Mouse (Mus musculus): Measurements from ENCODE around the gene Tmed1. TPM values are rescaled to one million over a fixed set of nuclear protein-coding genes. Genes with fewer than 3 reads are reported as not detected.
"Not testable (repeated sequence)": the region's sequence is repeated elsewhere in the genome, so short reads cannot be mapped to it uniquely, and the experiment has no call there.

Gene Tmed1
- polyA plus RNA-seq, 1 experiment = 6.6 TPM

- no peaks in the 10 kb centered on the region for H3K9me3 ChIP-seq
- H3K4me3 ChIP-seq (replicated peaks) = peak overlapping the region; percentile 90
- H3K36me3 ChIP-seq (replicated peaks; ENCODE audit: low read length) = peaks cover 29% of the 10 kb centered on the region
- TF ChIP-seq GATA1 (IDR thresholded peaks at IDR 0.05; ENCODE audit: borderline replicate concordance, low read length) = no peak
- TF ChIP-seq FLI1 (IDR thresholded peaks at IDR 0.05; ENCODE audit: low read length) = no peak
- H3K4me1 ChIP-seq = peaks cover 58% of the 10 kb centered on the region
- H3K27me3 ChIP-seq (replicated peaks) = no peaks in the 10 kb centered on the region
Observed at GRCm38 (mm10) chr9:21526634-21526944, 16.5 kb upstream of the Tmed1 start.

DNA sequence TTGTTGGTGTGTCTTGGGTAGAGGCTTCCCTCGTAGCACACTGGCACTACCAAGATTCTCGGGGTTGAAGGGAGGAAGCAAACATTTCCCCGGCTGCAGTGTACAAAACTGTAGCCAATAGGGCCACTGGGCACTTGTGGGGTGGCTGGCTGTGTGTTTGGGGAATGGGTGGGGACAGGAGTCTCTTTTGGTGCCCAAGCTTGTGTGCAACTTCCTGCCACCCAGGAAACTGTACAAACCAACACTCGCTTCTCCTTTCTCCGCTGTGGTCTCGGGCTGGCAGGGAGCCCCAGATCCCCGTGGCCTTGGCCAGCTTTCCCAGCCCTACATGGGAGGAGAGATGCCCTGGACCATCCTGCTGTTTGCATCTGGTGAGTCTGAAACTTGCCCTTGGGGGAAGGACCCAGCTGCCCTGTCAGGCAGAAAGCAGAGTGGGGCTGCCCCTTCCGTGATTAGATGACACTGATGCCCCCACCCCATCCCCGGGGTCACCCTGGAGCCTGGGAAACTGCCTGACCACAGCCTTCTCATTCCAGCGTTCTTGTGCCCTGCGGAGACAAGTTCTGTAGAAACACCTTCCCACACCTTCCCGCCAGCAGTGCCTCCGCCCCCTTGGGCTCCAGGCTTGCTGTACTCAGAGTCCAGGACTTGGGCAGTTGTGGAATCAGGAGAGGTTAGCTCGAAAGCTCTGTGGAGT lies 16.0 kb upstream of the Tmed1 start, which contains the start of gene AB124611:
TSS of gene AB124611 (plus strand) at position 240 of the 697 bp plus-strand sequence.
- peak within 1 kb of the TSS; percentile 90 for H3K4me3 ChIP-seq (replicated peaks)
- no peaks in the 10 kb centered on the region for H3K9me3 ChIP-seq
- H3K4me1 ChIP-seq = peaks cover 58% of the 10 kb centered on the region
- TF ChIP-seq GATA1 (IDR thresholded peaks at IDR 0.05; ENCODE audit: borderline replicate concordance, low read length) (no peak), FLI1 (IDR thresholded peaks at IDR 0.05; ENCODE audit: low read length) (no peak)
- H3K36me3 ChIP-seq (replicated peaks; ENCODE audit: low read length) = peaks cover 25% of the 10 kb centered on the region
- no peaks in the 10 kb centered on the region for H3K27me3 ChIP-seq (replicated peaks)

DNA sequence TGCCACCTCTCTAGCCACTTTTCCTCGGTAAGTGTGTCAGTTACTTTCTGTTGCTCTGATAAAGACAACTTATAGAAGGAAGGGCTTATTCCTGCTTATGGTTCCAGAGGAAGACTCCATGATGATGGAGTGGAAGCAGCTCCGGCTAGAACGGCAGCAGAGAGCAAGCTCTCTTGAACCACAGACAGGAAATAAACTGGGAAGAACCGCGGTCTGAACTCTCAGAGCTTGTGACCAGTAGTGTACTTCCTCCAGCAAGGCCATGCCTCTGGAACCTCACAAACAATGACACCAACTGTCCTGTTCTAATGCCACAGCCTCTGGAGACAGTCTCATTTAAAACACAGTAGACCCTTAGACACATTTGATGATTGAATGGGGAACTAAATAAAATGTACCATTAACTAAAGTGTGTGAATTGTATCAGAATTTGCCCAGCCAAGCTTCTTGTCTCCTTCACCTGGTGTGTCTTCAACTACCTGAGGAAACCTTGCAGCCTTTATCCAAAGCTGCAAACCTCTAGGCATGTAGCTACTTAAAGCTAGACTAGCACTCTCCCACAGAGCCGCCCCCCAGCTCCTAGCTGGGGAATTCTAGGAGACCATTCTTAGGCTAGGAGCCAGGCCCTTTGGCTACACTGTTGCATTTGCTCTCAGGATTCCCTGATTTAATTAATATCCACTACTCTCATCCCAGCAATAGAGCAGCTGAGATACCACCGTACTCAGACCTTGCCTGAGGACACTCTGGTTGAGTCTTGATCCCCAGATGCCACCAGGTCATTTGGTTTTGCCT lies 15.3 kb upstream of the Tmed1 start:
- TF ChIP-seq FLI1 (IDR thresholded peaks at IDR 0.05; ENCODE audit: low read length) = no peak
- TF ChIP-seq GATA1 (IDR thresholded peaks at IDR 0.05; ENCODE audit: borderline replicate concordance, low read length) = no peak
- H3K36me3 ChIP-seq (replicated peaks; ENCODE audit: low read length) = peaks cover 21% of the 10 kb centered on the region
- H3K4me1 ChIP-seq = peaks cover 58% of the 10 kb centered on the region
- peak overlapping the region; percentile 90 for H3K4me3 ChIP-seq (replicated peaks)
- H3K27me3 ChIP-seq (replicated peaks) = no peaks in the 10 kb centered on the region
- no peaks in the 10 kb centered on the region for H3K9me3 ChIP-seq

DNA sequence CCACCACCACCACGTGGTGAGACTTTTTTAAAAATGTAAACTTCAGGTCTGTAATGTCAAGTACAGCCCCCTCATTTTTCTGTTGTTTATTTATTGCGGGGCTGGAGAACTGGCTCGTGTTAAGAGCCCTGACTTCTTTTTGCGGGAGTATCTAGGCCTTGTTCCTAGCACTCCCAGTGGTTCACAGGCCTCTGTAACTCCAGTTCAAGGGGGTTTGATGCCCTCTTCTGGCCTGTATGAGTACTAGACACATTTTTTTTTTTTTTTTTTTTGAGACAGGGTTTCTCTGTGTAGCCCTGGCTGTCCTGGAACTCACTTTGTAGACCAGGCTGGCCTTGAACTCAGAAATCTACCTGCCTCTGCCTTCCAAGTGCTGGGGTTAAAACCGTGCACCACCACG lies 8.6 kb upstream of the Tmed1 start:
- not testable (repeated sequence) for H3K27me3 ChIP-seq (replicated peaks); H3K36me3 ChIP-seq (replicated peaks; ENCODE audit: low read length); H3K9me3 ChIP-seq; H3K4me3 ChIP-seq (replicated peaks)
- peaks cover 19% of the 10 kb centered on the region for H3K4me1 ChIP-seq

DNA sequence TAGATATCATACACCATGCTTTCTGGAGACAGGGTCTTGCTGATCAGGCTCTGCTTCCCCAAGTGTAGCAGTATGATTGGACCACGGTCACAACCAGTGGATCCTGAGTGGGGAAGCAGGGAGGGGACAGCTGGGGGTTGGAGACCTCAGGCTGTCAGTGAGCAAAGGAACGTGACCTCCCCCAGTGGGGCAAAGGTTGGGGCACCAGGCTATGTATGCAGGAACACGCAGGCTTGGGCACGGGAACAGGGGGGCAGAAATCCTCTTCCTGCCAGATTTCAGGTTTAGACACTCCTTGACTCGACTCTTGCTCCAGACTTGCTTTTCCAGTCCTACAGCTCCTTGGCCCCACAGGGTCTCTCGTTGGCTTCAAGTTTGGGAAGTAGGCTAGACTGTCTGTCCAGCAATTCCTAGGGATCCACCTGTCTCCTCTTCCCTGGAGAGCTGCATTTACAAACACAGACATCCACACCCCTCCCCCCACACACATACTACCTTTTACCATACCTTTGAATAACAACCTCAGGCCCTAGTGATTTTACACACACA lies 8.0 kb upstream of the Tmed1 start:
- no peaks in the 10 kb centered on the region for H3K27me3 ChIP-seq (replicated peaks)
- H3K36me3 ChIP-seq (replicated peaks; ENCODE audit: low read length) = peaks cover 11% of the 10 kb centered on the region
- no peak overlapping the region for H3K4me3 ChIP-seq (replicated peaks)
- peaks cover 7% of the 10 kb centered on the region for H3K9me3 ChIP-seq
- H3K4me1 ChIP-seq = peaks cover 19% of the 10 kb centered on the region
- TF ChIP-seq GATA1 (IDR thresholded peaks at IDR 0.05; ENCODE audit: borderline replicate concordance, low read length) = no peak
- TF ChIP-seq FLI1 (IDR thresholded peaks at IDR 0.05; ENCODE audit: low read length) = no peak

DNA sequence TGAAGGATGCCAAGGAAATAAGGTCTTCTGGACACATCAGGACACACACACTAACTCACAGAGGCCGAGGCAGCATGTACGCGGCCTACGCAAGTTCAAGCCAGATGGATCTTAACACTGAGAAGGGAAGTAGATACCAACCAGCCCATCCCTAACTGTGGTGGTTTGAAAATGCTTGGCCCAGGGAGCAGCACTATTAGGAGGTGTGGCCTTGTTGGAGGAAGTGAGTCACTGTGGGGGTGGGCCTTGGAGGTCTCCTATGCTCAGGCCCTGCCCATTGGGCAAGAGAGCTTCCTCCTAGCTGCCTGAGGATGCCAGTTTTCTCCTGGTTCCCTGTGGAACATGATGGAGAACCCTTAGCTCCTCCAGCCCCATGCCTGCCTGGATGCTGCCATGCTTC lies 3.4 kb upstream of the Tmed1 start:
- TF ChIP-seq GATA1 (IDR thresholded peaks at IDR 0.05; ENCODE audit: borderline replicate concordance, low read length) (no peak), FLI1 (IDR thresholded peaks at IDR 0.05; ENCODE audit: low read length) (no peak)
- Histone ChIP-seq H3K9me3 (peaks cover 11% of the 10 kb centered on the region), H3K36me3 (replicated peaks; ENCODE audit: low read length) (peaks cover 30% of the 10 kb centered on the region), H3K4me1 (peaks cover 42% of the 10 kb centered on the region), H3K27me3 (replicated peaks) (no peaks in the 10 kb centered on the region), H3K4me3 (replicated peaks) (no peak overlapping the region)

DNA sequence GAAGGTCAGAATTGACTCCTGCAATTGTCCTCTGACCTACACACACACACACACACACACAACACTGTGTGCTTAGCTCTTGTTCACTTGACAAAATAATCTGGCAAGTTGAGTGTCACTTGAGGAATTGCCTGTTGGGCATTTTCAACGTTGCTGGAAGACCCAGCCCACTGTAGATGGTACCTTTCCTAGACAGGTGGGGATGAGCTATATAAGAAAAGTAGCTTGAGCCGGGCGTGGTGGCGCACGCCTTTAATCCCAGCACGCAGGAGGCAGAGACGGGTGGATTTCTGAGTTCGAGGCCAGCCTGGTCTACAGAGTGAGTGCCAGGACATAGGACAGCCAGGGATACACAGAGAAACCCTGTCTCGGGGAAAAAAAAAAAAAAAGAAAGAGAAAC lies 1.0 kb upstream of the Tmed1 start:
- H3K27me3 ChIP-seq (replicated peaks) = no peaks in the 10 kb centered on the region
- peak overlapping the region; percentile 93 for H3K4me3 ChIP-seq (replicated peaks)
- no peak for TF ChIP-seq GATA1 (IDR thresholded peaks at IDR 0.05; ENCODE audit: borderline replicate concordance, low read length)
- no peak for TF ChIP-seq FLI1 (IDR thresholded peaks at IDR 0.05; ENCODE audit: low read length)
- H3K36me3 ChIP-seq (replicated peaks; ENCODE audit: low read length) = peaks cover 50% of the 10 kb centered on the region
- H3K9me3 ChIP-seq = peaks cover 11% of the 10 kb centered on the region
- peaks cover 45% of the 10 kb centered on the region for H3K4me1 ChIP-seq

GRCm38 (mm10) chr9:21510689-21511015 lies 600 bp upstream of the Tmed1 start:
- H3K4me3 ChIP-seq (replicated peaks) = peak overlapping the region; percentile 93
- peaks cover 11% of the 10 kb centered on the region for H3K9me3 ChIP-seq
- peaks cover 54% of the 10 kb centered on the region for H3K36me3 ChIP-seq (replicated peaks; ENCODE audit: low read length)
- no peaks in the 10 kb centered on the region for H3K27me3 ChIP-seq (replicated peaks)
- TF ChIP-seq GATA1 (IDR thresholded peaks at IDR 0.05; ENCODE audit: borderline replicate concordance, low read length) (no peak), FLI1 (IDR thresholded peaks at IDR 0.05; ENCODE audit: low read length) (no peak)
- peaks cover 45% of the 10 kb centered on the region for H3K4me1 ChIP-seq

DNA sequence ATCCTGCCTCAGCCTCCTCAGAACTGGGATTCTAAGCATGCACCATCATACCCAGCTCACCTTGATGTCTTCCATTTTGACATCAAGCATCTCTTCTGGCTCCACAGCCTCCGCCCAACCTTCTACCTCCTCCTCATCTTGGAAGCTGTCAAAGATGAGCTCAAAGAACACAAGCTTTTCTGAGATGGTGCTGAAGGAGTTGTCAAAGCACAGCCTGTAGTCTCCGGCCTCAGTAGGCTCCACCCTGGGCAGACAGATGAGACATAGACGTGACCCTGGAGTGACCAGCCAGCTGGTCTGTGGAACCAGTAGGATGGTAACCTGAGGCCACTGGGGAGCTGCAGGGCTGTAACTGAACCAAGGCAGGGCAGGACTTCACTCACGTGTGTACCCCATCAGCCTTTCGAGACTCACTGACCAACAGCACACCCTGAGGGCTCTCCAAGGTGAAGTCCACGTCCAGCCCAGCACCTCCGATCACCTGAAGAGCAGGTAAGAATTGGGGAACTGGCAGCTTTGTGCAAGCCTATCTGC lies 1.1 kb downstream of the Tmed1 start:
- no peaks in the 10 kb centered on the region for H3K27me3 ChIP-seq (replicated peaks)
- peak overlapping the region; percentile 93 for H3K4me3 ChIP-seq (replicated peaks)
- peaks cover 40% of the 10 kb centered on the region for H3K4me1 ChIP-seq
- TF ChIP-seq GATA1 (IDR thresholded peaks at IDR 0.05; ENCODE audit: borderline replicate concordance, low read length) (no peak), FLI1 (IDR thresholded peaks at IDR 0.05; ENCODE audit: low read length) (no peak)
- H3K36me3 ChIP-seq (replicated peaks; ENCODE audit: low read length) = peaks cover 71% of the 10 kb centered on the region
- H3K9me3 ChIP-seq = peaks cover 11% of the 10 kb centered on the region
